Mouse (Mus musculus) neural tube, embryonic 14.5 days (tissue): Measurements from ENCODE around the gene Fam83b. TPM values are rescaled to one million over a fixed set of nuclear protein-coding genes. Genes with fewer than 3 reads are reported as not detected.

ENCODE experiments used
- ATAC-seq: fragments of 200-750 bp; cut with Nextera tagmentation; 2 replicates; pipeline ENCODE4 v1.8.0; 2017; ENCODE audit warnings: low read depth, mild to moderate bottlenecking, moderate TSS enrichment, moderate library complexity
- H3K27ac ChIP-seq: fragments of 300-500 bp; sonication (generic); 2 replicates; pipeline ENCODE4 v1.5.1; 2014; ENCODE audit warnings: low read depth, mild to moderate bottlenecking, control low read depth, low read length, moderate library complexity, mixed read lengths
- H3K27me3 ChIP-seq: fragments of 300-500 bp; sonication (generic); 2 replicates; pipeline ENCODE4 v1.6.1; 2014; ENCODE audit warnings: low read length; ENCODE audit not compliant: control insufficient read depth, insufficient read depth
- H3K36me3 ChIP-seq: fragments of 300-500 bp; sonication (generic); 2 replicates; pipeline ENCODE4 v1.6.1; 2014; ENCODE audit warnings: low read length, mixed read lengths; ENCODE audit not compliant: control insufficient read depth, insufficient read depth
- H3K4me1 ChIP-seq: fragments of 300-500 bp; sonication (generic); 2 replicates; pipeline ENCODE4 v1.6.1; 2014; ENCODE audit warnings: low read length; ENCODE audit not compliant: control insufficient read depth, insufficient read depth
- H3K4me2 ChIP-seq: fragments of 300-500 bp; sonication (generic); 2 replicates; pipeline ENCODE4 v1.6.1; 2014; ENCODE audit warnings: mild to moderate bottlenecking, low read depth, low read length, control low read depth
- H3K4me3 ChIP-seq: fragments of 300-500 bp; sonication (generic); 2 replicates; pipeline ENCODE4 v1.5.1; 2014; ENCODE audit warnings: low read depth, low read length, control low read depth, mixed read lengths
- H3K9ac ChIP-seq: fragments of 300-500 bp; sonication (generic); replicated peaks from 2 replicates; pipeline ENCODE4 v1.6.1; 2014; ENCODE audit warnings: low read depth, mild to moderate bottlenecking, control low read depth, low read length, mixed read lengths
- H3K9me3 ChIP-seq: fragments of 300-500 bp; sonication (generic); 2 replicates; pipeline ENCODE4 v1.6.1; 2016; ENCODE audit warnings: low read length; ENCODE audit not compliant: control insufficient read depth
- WGBS: fragments of 180-500 bp; shearing (Covaris S2); extraction: QIAGEN DNeasy Blood & Tissue Kit; methylation state at CpG from one replicate; pipeline ENCODE4 v1.1.7; 2014; 5-methylcytosine and 5-hydroxymethylcytosine counted together
- polyA plus RNA-seq: library from polyadenylated mRNA; unstranded; fragments of >200 nt; fragmentation: Nextera tagmentation; extraction: Ambion mirVana; gene quantifications from 2 replicates; pipeline ENCODE4 v1.2.1, GENCODE M21; 2014

The Fam83b gene
- polyA plus RNA-seq = not detected in 2 replicates

DNA sequence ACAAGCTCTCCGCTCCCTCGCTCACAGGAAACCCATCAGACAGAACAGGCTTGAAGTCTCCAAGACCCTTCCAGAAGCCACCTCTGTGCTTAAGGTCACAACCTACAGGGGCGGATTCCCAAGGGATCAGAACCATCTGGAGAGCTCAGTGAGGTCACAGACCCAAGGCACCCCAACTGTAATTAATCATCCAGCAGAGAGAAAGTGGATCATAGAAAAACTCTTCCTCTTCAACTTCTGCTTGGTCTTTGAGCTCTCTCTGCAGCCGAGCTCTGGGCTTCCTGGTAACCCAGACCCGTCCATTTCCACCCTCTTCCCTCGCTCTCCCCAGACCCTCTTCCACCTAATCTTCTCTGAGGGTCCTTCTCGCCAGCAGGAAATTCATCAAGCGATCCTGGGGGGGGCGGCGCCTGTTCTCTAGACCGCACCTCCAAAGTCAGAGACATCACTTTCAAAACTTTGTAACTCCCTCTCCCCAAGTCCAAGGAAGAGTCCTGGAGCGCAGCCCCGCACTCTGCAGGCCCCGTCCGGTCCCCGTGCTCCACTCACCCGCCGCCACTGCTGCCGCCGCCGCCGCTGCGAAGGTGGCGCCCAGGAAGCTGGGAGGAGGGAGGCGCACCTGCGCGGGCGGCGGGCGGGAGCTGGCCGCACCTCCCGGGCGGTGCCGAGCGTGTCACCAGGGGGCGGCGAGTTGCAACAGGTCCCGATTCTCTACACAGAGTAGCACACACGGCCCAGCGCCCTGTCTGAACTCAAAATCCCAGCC lies at the start of gene Fam83b:
Gene Fam83b (minus strand): TSS at position 602 of the 766 bp plus-strand sequence.
- Histone ChIP-seq H3K4me1 (peaks cover 7% of the 10 kb centered on the region; the same call in 1 of the 2 replicates), H3K9ac (peak within 1 kb of the TSS; percentile 48), H3K4me3 (peak within 1 kb of the TSS; percentile 46), H3K27me3 (peaks cover 8% of the 10 kb centered on the region; the same call in 1 of the 2 replicates), H3K9me3 (no peaks in the 10 kb centered on the region), H3K4me2 (peak within 1 kb of the TSS; percentile 97), H3K36me3 (no peaks in the 10 kb centered on the region), H3K27ac (no peak within 1 kb of the TSS)
- ATAC-seq = peak; percentile 50
- 4% methylated on average over 36 of the region's 40 CpGs for WGBS

DNA sequence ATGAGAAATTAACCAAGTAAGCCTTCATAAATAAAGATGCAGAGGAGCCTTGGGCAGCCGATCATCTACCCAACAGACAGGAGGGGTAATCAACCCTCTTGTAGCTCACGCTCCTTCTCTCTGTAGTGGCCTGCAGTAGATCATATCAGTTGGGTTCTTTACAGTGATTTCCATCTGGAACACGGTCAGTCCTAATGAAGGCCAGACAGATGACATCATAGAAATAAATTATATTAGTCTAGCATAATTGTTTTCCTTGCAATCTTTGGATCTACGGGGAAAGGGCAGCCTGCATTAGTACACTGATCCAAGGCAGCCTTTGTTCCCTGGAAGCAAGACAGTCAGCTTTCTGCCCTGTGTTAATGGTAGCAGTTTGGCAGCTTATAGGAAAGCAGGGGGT lies 47.2 kb upstream of the Fam83b start:
- Histone ChIP-seq H3K9ac (no peak overlapping the region), H3K4me3 (no peak overlapping the region), H3K9me3 (no peaks in the 10 kb centered on the region), H3K27ac (no peak overlapping the region), H3K36me3 (no peaks in the 10 kb centered on the region), H3K4me2 (no peak overlapping the region), H3K27me3 (no peaks in the 10 kb centered on the region), H3K4me1 (no peaks in the 10 kb centered on the region)
- 70% methylated on average over 4 of the region's 4 CpGs for WGBS
- no peak for ATAC-seq

DNA sequence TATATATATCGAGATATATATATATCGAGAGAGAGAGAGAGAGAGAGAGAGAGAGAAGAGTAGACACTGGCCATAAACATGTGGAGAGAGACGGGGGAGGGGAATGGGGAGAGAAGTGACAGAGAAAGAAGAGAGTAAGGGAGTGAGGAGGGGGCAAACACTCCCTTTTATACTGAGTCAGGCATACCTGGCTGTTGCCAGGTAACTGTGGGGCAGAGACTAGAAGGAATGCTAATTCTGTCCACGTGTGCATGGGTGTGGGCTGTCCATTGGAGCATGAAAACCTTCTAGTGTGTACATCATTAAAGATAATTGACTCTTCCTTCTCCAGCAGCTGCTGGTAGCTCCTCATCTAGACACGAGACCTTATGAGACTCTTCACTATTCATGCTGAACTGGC lies 36.8 kb upstream of the Fam83b start:
- Histone ChIP-seq H3K36me3 (no peaks in the 10 kb centered on the region), H3K27me3 (no peaks in the 10 kb centered on the region), H3K4me1 (no peaks in the 10 kb centered on the region), H3K4me3 (no peak overlapping the region), H3K27ac (no peak overlapping the region), H3K9me3 (no peaks in the 10 kb centered on the region), H3K9ac (no peak overlapping the region), H3K4me2 (no peak overlapping the region)
- ATAC-seq = no peak
- 66% methylated on average over 5 of the region's 5 CpGs for WGBS

DNA sequence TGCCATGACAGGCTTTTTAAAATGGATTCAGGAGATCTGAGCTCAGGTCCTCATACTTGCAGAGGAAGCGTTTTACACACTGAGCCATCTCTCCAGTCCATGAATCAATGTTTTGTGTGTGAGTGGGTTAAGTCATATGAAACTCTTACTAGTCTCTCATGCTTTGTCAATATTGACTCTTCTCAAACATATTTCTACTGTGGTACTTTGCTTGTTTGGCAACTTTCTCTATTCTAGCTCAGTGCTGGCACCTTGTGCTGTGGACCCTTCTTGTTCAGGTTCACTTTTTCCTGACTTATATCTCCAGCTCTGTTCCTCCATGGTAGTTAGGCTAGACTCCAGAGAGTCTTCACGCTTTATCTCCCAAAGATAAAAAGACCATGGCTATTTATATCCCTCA lies 36.0 kb upstream of the Fam83b start:
- Histone ChIP-seq H3K4me3 (no peak overlapping the region), H3K27me3 (no peaks in the 10 kb centered on the region), H3K27ac (no peak overlapping the region), H3K9me3 (no peaks in the 10 kb centered on the region), H3K4me2 (no peak overlapping the region), H3K9ac (no peak overlapping the region), H3K4me1 (no peaks in the 10 kb centered on the region), H3K36me3 (no peaks in the 10 kb centered on the region)
- no peak for ATAC-seq
- WGBS = 84% methylated on average over 2 of the region's 2 CpGs

DNA sequence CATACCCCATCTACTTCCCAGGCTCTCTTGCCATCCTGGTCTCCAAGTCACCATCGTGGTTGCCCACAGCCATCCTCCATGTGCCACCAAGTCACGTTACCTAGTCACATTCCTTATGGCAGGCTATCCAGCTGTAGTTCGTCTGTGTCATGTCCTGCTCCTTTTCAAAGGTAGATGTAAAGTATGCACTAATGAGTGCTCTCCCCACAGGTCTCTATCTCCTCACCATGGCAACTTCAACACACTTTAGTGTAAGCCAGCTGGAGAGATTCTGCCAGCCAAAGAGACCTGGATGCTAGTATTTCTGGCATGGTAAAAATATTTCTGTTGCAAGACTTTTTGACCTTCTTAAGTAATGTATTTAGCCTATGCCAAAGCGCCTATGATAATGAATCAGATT lies 30.5 kb upstream of the Fam83b start:
- Histone ChIP-seq H3K27ac (no peak overlapping the region), H3K9ac (no peak overlapping the region), H3K27me3 (no peaks in the 10 kb centered on the region), H3K36me3 (no peaks in the 10 kb centered on the region), H3K4me3 (no peak overlapping the region), H3K4me2 (no peak overlapping the region), H3K9me3 (no peaks in the 10 kb centered on the region), H3K4me1 (no peaks in the 10 kb centered on the region)
- ATAC-seq = no peak
- 83% methylated on average over 4 of the region's 4 CpGs for WGBS

DNA sequence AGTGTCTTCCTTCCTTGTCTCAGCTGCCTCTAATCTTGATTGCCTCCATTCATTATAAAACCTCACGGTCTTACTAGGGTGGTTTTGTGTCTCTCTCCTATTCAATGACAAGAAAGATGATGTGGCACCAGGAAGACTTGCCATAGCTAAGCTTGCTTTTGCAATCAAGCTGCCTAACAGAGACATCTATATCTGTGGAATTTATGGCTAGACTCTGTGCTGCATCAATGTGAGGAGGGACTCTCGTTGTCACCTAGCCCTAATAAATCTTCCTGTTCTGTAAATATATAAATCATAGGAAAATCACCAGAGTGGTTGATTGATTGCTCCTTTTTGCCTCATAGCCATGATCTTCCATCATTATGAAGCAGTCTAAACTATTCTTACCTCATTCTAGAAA lies 26.9 kb upstream of the Fam83b start:
- Histone ChIP-seq H3K9ac (no peak overlapping the region), H3K9me3 (no peaks in the 10 kb centered on the region)

DNA sequence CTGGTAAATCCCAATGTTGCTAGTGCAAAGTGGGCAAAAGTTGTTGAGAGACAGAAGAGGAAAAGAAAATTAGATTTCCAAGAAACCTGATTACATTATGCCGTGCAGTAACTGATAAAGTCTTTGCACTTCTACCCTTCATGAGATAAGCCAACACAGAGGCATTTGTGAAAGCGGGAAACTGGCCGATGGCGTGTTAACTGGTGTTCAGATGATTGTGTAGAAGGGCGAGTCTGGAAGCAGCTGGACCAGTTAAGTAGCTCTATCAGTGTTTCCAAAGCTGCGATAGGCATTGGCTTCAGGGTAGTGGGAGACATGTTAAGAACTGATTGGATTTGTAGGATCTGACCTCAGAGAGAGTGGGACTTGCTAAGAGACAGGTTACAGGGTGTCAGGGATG lies 17.0 kb upstream of the Fam83b start:
- Histone ChIP-seq H3K9ac (no peak overlapping the region), H3K27me3 (no peaks in the 10 kb centered on the region), H3K4me3 (no peak overlapping the region), H3K9me3 (no peaks in the 10 kb centered on the region), H3K4me2 (no peak overlapping the region), H3K4me1 (no peaks in the 10 kb centered on the region), H3K27ac (no peak overlapping the region), H3K36me3 (no peaks in the 10 kb centered on the region)
- 92% methylated on average over 6 of the region's 6 CpGs for WGBS
- no peak for ATAC-seq

More for the DNA sequence above, 26.9 kb upstream of the Fam83b start:
- Histone ChIP-seq H3K27me3 (no peaks in the 10 kb centered on the region), H3K4me2 (no peak overlapping the region), H3K4me3 (no peak overlapping the region), H3K4me1 (no peaks in the 10 kb centered on the region), H3K36me3 (no peaks in the 10 kb centered on the region), H3K27ac (no peak overlapping the region)
- 55% methylated on average over 2 of the region's 2 CpGs for WGBS
- ATAC-seq = no peak

DNA sequence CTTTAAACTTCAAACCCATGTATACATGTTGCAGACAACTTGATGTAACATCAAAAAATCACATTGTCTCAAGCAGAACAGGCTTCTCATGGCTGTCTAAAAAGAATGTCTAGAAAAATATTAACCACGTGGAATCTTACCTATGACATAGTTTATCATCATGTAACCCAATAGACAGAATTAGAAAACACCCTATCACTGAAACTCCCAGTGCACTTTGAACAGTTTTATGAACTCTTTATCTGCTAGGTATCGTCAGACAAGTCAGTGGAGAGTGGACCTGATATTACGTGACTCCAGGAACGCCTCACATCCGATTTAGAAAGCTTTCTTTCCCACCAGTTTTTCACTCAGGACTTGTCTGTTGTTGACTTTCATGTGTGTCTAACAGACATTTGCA lies 15.1 kb upstream of the Fam83b start:
- 86% methylated on average over 5 of the region's 5 CpGs for WGBS
- Histone ChIP-seq H3K36me3 (no peaks in the 10 kb centered on the region), H3K27ac (no peak overlapping the region), H3K9me3 (no peaks in the 10 kb centered on the region), H3K27me3 (no peaks in the 10 kb centered on the region), H3K4me3 (no peak overlapping the region), H3K4me1 (no peaks in the 10 kb centered on the region), H3K4me2 (no peak overlapping the region), H3K9ac (no peak overlapping the region)
- no peak for ATAC-seq

DNA sequence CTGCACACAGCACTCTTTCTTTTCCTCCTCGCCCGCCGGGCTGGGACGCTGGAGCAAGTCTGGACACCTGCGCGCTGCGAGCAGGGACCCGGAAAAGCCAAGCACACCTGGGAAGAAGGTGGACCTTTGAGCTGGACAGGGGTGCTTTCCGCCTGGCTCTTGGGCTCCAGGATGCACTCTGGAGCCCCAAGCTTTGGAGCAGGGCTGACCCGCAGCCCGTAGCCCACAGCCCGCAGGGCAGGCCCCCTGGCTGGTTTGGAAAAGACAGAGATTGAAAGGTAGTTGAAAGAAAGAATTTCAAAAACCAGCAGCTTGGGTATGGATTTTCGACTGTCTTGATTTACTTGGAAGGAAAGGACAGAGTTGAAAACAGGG lies 352 bp upstream of the Fam83b start:
- peak; percentile 12; the same call in 1 of the 2 replicates for ATAC-seq
- 3% methylated on average over 13 of the region's 13 CpGs for WGBS

More for the DNA sequence above, 352 bp upstream of the Fam83b start:
- H3K27ac ChIP-seq = no peak overlapping the region
- no peaks in the 10 kb centered on the region for H3K9me3 ChIP-seq
- H3K4me2 ChIP-seq = peak overlapping the region; percentile 97
- peaks cover 7% of the 10 kb centered on the region; the same call in 1 of the 2 replicates for H3K4me1 ChIP-seq
- peak overlapping the region; percentile 46 for H3K4me3 ChIP-seq
- H3K9ac ChIP-seq = peak overlapping the region; percentile 48
- peaks cover 8% of the 10 kb centered on the region; the same call in 1 of the 2 replicates for H3K27me3 ChIP-seq
- H3K36me3 ChIP-seq = no peaks in the 10 kb centered on the region
